Mouse (Mus musculus) frontal cortex, postnatal 36 days (tissue): ENCODE measurements at regions not wholly inside any gene's neighbourhood (a gene's known extent, or its start where the extent isn't known, plus 50 kb on each side); places are given as distances from the start of the nearest gene placed in this dataset.

Experiments
- DNase-seq, 2 experiments: peaks; one replicate each; pipeline ENCODE4 v3.0.0; 2022; ENCODE audit warnings: low spot score in 2 of 2

DNA sequence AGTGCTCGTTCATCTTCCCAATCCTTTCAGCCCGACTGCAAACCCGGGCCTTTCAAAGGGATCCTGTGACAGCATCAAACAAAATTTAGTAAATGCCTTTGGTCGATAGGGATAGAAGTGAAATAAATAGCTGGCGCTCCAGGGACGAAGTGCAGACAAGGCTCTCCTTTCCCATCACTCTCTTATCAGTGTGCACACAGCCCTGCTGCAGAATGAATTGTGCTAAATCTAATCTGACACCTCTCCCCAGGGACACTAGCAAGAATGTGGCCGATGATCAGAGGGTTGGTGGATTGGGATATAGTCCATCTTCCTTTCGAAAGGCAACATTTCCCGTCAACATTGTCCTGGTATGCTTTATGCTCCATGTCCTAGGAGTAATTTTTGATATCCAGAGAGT lies 1372.9 kb upstream of the Tenm4 start:
- DNase-seq: no peak

GRCm38 (mm10) chr7:94841197-94841596 lies 1329.8 kb upstream of the Tenm4 start:
- peak in 1 of 2 experiments; percentile 28 for DNase-seq

DNA sequence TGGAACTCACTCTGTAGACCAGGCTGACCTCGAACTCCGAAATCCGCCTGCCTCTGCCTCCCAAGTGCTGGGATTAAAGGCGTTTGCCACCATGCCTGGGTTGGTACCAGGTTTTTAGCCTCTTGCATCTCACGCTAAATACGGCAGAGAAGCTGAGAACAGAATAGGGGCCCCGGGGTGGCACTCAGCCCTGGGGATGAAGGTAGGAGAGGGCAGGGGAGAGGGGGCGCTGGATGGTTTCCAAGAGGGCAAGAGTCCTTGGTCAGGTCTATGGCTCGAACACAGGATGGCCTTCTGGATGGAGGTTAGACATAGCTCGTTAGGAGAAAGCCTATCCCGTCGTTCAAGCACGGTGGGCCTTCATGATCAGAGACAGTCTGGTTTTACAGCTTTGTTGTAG lies 1319.7 kb upstream of the Tenm4 start:
- DNase-seq: no peak

DNA sequence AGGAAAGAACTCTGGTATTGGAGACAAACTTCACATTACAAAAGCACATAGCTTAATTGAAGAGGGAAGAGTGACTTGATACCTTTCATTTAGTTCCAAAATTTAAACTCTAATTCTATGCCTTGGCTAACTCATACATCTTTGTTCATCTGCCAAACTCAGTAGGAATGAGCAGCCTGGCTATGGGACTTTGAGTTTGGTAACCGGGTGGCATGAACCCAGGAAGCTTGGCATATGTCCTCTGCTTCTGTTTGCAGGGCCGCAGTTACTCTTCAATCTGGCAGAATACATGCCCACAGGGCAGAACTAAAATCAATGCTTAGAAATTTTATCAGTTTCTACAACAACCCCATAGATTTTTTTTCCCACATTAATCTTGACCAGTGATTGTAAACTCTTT lies 1314.4 kb upstream of the Tenm4 start:
- no peak for DNase-seq

DNA sequence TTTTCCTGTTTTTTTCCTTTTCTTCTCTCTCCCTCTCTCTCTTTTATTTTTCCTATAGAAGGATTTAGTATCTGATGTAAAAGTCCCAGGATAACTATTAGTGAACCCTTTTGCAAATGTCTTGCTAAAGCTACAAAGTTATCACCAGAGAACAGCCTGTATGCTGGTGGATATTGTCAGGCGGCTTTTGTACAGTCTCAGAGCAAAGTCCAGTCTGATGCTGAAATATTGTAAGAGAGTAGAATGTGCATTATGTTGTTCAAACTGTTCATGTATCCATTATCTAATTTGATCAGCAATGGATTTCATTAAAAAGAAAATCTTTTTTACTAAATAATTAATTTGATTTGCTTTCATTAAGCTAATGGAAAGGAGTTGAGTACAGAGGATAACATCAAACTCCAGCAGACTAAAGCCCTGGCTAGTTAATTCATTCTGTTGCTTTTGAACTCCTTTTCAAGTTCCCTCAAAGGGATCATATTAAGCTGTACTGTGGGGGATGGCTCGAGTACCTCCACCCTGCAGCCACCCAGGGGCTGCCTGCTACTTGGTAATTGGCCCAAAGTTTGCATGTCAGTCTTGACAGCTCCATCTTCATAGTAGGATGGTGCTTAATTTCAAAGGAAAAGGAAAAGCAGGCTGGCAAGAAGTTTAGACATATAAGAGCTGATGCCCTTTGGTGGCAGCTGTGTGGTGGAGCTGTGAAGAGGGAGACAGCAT lies 1280.2 kb upstream of the Tenm4 start:
- no peak for DNase-seq

GRCm38 (mm10) chr7:94898088-94898487 lies 1273.0 kb upstream of the Tenm4 start:
- DNase-seq: no peak

DNA sequence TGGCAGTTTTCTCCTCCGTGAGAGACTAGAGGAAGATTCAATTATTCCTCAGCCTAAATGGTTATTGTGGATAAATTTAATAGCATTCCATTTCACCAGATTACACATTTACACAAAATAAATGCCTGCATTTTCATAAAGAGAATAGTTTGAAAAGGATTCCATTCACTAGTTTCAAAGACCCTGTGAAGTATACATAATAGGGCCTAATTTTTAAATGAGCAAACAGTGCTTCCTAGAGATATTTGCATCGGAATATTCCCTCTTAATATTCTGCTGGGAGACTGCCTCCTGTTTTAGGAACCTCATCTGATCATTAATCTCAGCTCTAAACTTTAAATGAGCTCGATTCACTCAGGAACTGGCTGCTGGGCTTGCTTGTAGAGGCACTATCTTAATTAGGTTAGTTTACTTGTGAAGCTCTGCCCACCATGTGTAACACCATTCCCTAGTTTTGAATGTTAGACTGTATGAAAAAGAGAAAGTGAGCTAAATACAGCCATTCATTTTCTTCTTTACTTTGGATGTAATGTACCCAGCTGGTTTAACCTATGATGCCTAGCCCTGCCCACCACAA lies 1244.4 kb upstream of the Tenm4 start:
- DNase-seq: no peak

- no peak for DNase-seq
These were observed 1207.2 kb upstream of the Tenm4 start for GRCm38 (mm10) chr7:94963758-94964299.

- DNase-seq: no peak
These were observed 1203.4 kb upstream of the Tenm4 start for GRCm38 (mm10) chr7:94967601-94968000.

GRCm38 (mm10) chr7:94975037-94975775 lies 1195.8 kb upstream of the Tenm4 start:
- no peak for DNase-seq

GRCm38 (mm10) chr7:94996258-94996657 lies 1174.8 kb upstream of the Tenm4 start:
- no peak for DNase-seq

- DNase-seq: no peak
These were observed 1166.9 kb upstream of the Tenm4 start for GRCm38 (mm10) chr7:95004161-95004560.

DNA sequence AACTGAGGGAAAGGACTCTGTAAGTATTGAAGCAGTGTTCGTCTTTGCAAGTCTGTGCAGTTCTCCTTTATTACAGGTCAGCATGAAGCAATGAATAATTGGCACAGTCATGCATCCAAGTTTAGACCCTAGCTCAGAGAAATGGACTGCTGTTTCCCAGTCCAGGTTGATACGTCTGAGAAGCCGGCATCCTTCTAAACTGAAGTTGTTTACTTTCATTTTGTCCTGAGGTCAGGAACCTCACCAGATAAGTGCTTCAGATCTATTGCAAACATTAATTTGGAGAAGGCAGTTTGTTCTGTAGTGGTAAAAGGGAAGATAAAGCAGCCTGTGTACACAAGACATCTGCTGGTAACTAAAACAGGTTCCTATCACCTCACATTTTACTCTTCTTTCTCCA lies 1165.6 kb upstream of the Tenm4 start:
- DNase-seq: no peak

DNA sequence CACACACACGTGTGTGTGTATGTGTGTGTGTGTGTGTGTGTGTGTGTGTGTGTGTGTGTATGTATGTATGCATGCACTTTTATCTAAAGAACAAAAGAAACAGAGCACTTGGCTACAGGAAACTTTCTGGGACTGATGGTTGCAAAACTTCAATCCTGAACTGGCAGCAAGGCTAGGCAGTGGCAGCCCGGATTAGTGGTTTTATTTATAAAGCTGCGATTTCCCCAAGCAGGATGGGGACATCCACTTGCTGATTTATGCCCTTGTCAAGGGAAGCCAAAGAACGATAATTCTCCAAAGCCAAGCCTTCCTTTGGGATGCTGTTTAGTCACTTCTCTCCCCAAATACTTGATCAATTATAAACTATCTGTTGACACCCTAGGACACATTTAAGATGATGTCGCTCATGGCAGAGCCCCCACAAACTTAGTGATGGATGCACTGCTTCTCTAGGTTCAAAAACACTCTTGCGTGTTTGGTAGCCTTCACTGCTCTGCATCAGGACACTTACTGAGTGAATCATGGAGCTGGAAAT lies 1162.1 kb upstream of the Tenm4 start:
- no peak for DNase-seq

DNA sequence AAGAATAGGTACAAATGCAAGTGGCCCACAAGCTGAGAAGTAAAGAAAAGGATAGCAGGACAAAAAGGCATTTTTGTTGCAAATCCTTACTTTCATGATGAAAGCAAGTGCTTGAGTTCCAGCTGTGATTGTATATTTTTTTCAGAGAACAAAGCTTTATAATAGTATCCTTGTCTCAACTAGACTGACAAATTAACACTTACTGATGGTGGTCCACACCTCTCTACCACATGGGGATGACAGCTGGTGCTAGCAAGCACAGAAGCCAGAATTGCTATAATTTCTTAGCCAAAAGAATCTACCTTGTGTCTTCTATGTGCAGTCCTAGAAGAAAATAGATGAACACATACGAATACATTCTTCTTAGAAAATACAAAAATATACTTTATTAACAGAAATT lies 1150.8 kb upstream of the Tenm4 start:
- no peak for DNase-seq

- no peak for DNase-seq
These were observed 1142.9 kb upstream of the Tenm4 start for GRCm38 (mm10) chr7:95027915-95028810.
